Mouse (Mus musculus): ENCODE data around the gene Dock9.

- TF ChIP-seq POLR2A (IDR thresholded peaks at IDR 0.05; ENCODE audit: borderline replicate concordance, low read depth, low read length) = no peak
- TF ChIP-seq CTCF (IDR thresholded peaks at IDR 0.05; ENCODE audit: low read depth, low read length) = no peak
Measured at GRCm38 (mm10) chr14:121521709-121522108, 275.9 kb downstream of the Dock9 start.
